Mouse (Mus musculus) forelimb bud, embryonic 11.5 days (tissue): ENCODE measurements around the gene Man2b1.
A peak's percentile ranks its signal among the peaks of the same experiment; 100 is the strongest.

Experiments
- DNase-seq: peaks from one replicate; pipeline ENCODE4 v3.0.0-alpha.2; 2012; ENCODE audit warnings: low read depth, low spot score

Man2b1 gene

DNA sequence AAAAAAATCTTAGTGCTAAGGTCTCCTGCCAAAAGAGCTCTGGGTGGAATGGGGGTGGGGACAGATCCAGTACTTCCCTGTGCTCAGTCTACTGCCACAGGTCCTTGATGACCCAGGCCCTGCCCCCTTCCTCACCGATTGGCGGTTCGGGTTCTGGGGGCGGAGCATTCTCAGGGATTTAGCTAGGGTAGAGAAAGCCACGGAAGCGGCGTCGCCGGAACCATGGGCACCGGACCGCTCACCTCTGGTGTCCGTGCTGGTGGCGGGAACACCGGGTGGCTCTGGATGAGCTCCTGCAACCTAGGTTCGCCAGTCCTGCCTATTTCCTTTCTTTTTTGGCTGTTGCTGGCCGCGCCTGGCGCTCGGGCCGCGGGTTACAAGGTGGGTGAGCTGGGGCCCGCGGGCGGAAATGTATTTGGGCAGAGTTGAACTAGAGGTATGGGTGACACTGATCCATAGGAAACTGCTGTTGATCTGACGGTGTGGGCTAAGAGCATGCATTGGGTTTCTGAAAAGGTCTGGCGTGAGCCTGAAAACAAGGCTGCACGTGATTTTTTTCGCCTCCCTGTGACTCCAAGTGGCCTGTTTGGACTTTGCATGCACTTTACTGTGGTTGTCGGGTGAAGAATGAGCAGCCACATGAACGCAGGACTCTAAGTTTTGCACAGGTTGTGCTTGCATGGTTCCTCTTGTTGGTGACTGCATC is at the start of gene Man2b1:
Gene Man2b1, plus strand, starts transcription at position 163 of the 706 bp plus-strand sequence.
- peak; percentile 63 for DNase-seq

DNA sequence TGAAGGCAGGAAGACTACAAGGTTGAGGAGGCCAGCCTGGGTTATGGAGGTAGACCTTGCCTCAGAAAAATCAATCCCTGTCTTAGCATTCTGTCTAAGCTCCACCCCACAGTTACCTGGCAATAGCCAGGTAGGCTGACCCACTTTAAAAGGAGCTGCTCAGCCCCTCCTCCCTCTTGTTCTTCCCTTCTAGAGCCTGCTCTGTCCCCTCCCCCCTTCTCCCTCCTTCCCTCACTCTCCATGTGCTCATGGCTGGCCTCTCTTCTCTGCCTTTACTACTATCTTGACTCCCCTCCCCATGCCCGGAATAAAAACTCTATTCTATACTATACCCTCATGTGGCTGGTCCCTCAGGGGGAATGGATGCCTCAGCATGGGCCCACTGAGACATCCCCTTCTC is 49.2 kb upstream of the Man2b1 start:
- DNase-seq, result no peak

DNA sequence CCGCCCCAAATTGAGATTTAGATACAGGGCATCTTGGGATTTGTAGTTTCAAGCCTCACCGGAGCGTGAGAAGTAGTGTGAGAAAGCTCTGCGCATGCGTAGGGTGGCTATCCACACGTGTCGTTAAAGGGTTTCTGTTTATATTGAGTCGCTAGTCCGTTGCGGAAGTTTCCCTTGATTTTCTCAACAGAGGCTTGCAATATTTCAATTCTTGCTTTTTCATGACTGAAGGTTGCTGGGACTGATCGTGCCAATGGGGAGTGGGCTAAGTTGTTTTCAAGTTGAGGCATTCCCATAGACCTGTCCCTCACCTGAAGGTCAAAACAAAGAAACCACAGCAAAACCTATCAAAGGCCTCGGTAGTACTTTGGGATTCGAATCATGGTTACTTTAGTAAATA is 48.3 kb upstream of the Man2b1 start:
- peak; percentile 84 for DNase-seq

GRCm38 (mm10) chr8:85035165-85035727 is 47.8 kb upstream of the Man2b1 start:
- DNase-seq, result peak; percentile 26

GRCm38 (mm10) chr8:85035728-85036310 is 47.3 kb upstream of the Man2b1 start:
- DNase-seq, result no peak

DNA sequence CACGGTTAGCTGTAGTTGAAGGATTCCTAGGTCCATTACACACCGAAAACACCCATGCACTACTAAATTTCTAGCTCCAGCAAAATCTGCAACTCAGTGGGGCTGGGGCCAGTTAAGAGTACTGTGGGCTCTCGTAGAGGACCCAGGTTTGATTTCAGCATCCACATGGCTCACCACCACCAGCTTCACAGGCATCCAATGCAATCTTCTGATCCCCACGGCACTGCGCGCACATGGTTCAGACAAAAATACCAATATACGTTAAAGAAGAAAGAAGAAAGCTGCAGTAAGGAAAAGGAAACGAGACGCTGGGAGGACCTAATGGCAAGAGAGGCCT is 46.7 kb upstream of the Man2b1 start:
- DNase-seq, result no peak

- DNase-seq, result peak; percentile 97
Measured at GRCm38 (mm10) chr8:85036718-85037365, 46.2 kb upstream of the Man2b1 start, which contains the start of gene Tnpo2. Gene Tnpo2, plus strand, starts transcription at chr8:85036915.

- DNase-seq, result peak; percentile 61
Measured at GRCm38 (mm10) chr8:85037366-85037680, 45.7 kb upstream of the Man2b1 start.

- peak; percentile 18 for DNase-seq
Measured at GRCm38 (mm10) chr8:85037681-85038531, 45.2 kb upstream of the Man2b1 start.

- DNase-seq, result no peak
Measured at GRCm38 (mm10) chr8:85043619-85044018, 39.5 kb upstream of the Man2b1 start.

GRCm38 (mm10) chr8:85057367-85057766 is 25.7 kb upstream of the Man2b1 start:
- DNase-seq, result no peak

DNA sequence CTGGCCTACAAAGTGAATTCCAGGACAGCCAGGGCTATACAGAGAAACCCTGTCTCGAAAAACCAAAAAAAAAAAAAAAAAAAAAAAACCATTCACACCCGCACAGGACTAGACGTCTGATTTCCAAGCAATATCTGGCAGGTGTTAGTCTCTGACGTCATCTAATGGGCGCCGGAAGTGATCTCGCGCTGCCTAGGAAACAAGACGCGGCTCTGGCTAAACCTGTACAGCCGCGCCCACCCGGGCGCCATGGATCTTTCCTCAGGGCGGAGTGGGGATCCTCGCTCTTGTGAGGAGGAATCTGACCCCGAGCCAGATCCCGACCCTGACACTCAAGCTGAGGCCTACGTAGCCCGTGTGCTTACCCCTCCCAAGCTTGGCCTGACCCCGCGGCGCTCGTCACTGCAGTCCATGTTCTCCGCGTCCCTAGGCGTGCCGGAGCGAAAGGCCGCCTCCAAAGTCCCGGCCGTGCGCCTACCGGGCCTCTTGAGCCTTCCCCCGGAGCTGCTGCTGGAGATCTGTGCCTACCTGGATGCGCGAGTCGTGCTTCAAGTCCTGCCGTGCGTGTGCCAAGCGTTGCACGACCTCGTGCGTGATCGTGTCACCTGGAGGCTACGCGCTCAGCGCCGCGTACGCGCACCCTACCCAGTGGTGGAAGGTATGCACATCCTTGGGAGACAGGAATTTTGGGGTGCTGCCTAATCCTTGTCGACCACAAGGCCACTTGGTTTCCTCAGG is 23.0 kb upstream of the Man2b1 start, which contains the start of gene Fbxw9:
Gene Fbxw9, plus strand, starts transcription at position 177 of the 738 bp plus-strand sequence.
- peak; percentile 94 for DNase-seq

- no peak for DNase-seq
Measured at GRCm38 (mm10) chr8:85062603-85063002, 20.5 kb upstream of the Man2b1 start.

DNA sequence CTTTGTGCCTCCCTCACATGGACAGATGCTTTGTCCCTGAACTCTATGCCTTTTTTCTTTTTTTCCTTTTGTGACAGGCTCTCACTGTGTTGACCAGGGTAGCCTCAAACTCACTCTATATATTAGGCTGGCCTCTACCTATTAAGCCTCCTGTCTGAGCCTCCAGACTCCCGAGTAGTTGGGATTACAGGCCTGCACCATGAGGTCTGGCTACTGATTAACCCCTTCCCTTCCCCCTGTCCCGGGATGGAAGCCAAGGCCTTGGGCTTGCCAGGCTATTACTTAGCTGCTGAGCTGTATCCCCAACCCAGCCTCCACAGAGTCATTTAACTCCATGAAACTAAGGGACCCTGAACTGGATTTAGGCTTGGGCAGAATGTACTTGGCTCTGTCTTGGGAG is 17.9 kb upstream of the Man2b1 start:
- no peak for DNase-seq

GRCm38 (mm10) chr8:85067155-85067554 is 15.9 kb upstream of the Man2b1 start:
- no peak for DNase-seq

DNA sequence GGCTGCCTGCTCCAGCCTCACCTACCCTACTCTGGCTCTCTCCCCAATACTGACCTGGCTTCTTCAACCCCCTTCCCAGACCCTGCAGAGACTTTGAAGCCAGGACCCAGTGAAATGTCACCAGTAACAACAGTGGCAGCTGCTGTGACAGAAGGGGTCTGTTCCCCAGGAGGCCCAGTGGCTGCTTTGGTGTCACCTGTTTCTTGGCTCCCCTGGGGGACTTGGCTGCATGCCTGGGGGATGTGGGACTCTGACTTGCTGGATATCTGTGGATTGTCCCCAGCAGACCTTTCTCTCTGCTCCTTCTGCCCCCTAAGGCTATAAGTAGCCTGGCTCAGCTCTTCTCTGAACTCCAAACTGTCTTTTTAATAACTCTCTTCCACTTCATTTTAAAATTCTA is 15.1 kb upstream of the Man2b1 start, which contains the start of gene Gm5741:
Gene Gm5741, minus strand, starts transcription at position 1 of the 400 bp plus-strand sequence.
- DNase-seq, result no peak

DNA sequence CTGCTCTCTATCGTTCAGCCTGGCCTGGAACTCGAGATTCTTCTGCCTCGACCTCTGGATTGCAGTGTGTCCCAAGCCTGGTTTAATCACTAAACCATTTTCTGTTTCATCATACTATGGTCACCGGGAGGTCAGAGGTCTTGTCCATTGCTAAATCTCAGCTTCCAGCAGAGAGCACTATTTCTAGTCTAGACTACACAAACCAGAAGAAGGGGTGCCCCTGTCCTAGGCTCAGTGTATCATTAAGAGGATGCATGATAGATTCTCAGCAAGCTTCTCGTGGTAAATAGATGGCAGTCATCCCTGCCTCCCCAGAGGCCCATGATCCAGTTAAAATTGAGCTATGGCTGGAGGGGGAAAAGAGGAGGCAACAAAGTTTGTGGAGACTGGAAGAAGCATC is 12.0 kb upstream of the Man2b1 start:
- no peak for DNase-seq

DNA sequence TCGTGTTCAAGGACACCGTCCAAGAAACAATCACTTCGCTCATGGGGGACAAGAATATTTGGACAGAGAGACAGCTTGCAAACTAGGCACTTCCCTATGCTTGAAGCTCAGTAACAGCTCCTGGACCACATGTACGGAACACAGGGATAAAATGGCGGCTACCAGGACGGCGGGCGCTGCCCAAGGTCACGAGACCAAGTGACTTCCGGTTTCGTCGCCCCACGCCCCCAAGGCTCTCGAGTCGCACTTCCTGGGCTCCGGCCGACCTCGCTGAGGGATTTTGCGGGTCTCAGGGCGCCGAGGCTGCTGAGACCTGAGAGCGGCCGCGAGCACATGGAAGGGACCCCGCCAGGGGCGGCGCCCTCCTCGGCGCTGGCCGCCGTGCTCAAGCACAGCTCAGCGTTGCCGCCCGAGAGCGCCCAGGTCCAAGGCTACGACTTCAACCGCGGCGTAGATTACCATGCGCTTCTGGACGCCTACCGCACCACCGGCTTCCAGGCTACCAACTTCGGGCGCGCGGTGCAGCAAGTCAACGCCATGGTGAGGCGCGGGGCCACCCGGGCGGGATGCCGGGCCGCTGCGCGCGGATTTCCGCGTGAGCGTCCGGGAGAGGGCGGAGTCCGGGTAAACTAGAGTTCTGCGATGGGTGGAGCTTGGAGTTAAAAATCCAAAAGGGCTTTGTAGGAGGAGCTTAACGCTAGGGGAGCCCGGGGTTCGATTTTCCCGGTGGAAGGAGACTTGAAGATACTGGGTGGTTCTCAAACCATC is 11.4 kb upstream of the Man2b1 start, which contains the start of gene Dhps:
Gene Dhps, plus strand, starts transcription at position 244 of the 768 bp plus-strand sequence.
- DNase-seq, result peak; percentile 88

DNA sequence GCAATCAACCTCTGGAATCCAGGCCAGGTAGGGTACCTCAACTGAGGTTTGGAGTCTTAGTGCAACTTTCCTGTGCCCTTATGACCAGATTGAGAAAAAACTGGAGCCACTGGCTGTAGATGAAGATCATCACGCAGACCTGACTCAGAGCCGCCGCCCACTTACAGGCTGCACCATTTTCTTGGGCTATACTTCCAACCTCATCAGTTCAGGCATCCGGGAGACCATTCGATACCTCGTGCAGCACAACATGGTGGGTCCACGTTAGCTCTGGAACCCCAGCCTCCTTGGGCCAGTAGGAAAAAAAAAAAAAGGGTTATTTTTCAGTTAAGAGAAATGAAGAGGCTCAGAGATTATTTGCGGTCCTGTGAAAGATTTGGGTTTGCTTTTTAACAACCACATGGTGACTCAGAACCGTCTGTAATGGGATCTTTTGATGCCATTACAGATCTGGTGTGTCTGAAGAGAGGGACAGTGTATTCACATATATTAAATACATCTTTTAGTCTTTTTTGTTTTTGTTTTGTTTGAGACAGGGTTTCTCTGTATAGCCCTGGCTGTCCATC is 10.6 kb upstream of the Man2b1 start:
- no peak for DNase-seq
